Mouse (Mus musculus) E14TG2a.4 (cell line): ENCODE results near the gene Sh3gl3.
A peak's percentile ranks its signal among the peaks of the same experiment; 100 is the strongest.
"Not testable (repeated sequence)": the region's sequence is repeated elsewhere in the genome, so short reads cannot be mapped to it uniquely, and the experiment has no call there.

ENCODE experiments used
- H3K27me3 ChIP-seq: 2 replicates; pipeline ENCODE4 v1.6.1; 2014; ENCODE audit warnings: low read length, control low read depth; ENCODE audit not compliant: insufficient read depth
- H3K36me3 ChIP-seq: 2 replicates; pipeline ENCODE4 v1.6.1; 2014; ENCODE audit warnings: low read length, control low read depth; ENCODE audit not compliant: insufficient read depth
- H3K4me1 ChIP-seq: replicated peaks from 2 replicates; pipeline ENCODE4 v1.6.1; 2014; ENCODE audit warnings: low read depth, low read length, control low read depth
- H3K4me3 ChIP-seq: replicated peaks from 2 replicates; pipeline ENCODE4 v1.5.1; 2014; ENCODE audit warnings: mild to moderate bottlenecking, low read length
- H3K9me3 ChIP-seq: 2 replicates; pipeline ENCODE4 v1.6.1; 2014; ENCODE audit warnings: low read length, control low read depth
- CTCF ChIP-seq: conservative IDR thresholded peaks from 2 replicates; pipeline ENCODE4 v1.5.1; 2014; ENCODE audit warnings: low read length
- NANOG ChIP-seq: IDR thresholded peaks from 2 replicates; pipeline ENCODE4 v1.6.1; 2014; ENCODE audit warnings: borderline replicate concordance, low read length, mixed read lengths
- POU5F1 ChIP-seq: IDR thresholded peaks from 2 replicates; pipeline ENCODE4 v1.6.1; 2014; ENCODE audit warnings: low read length, borderline replicate concordance

Sh3gl3 gene

DNA sequence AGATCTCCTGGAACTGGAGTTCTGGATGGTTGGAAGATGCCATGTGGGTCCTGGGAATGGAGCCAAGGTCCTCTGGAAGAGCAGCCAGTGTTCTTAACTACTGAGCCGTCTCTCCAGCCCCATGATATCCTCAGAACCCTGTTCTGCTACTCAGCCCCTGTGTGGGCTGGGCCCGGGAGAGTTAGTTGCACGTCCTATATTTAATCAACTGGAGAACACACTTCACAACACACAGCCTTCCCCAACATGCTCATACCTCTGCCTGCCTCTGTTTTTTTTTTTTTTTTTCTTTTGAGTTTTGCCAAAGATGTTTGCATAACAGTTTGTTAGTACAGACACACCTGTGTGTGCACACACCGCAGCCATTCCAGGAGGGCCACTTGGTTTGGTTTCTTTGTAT is 91.7 kb downstream of the Sh3gl3 start:
- H3K4me1 ChIP-seq = peaks cover 27% of the 10 kb centered on the region
- no peak for TF ChIP-seq POU5F1
- no peaks in the 10 kb centered on the region for H3K27me3 ChIP-seq
- no peaks in the 10 kb centered on the region for H3K9me3 ChIP-seq
- no peaks in the 10 kb centered on the region for H3K36me3 ChIP-seq
- H3K4me3 ChIP-seq = 0 out of 2 replicates have a peak overlapping the region, but pooled peaks have one; percentile 72

DNA sequence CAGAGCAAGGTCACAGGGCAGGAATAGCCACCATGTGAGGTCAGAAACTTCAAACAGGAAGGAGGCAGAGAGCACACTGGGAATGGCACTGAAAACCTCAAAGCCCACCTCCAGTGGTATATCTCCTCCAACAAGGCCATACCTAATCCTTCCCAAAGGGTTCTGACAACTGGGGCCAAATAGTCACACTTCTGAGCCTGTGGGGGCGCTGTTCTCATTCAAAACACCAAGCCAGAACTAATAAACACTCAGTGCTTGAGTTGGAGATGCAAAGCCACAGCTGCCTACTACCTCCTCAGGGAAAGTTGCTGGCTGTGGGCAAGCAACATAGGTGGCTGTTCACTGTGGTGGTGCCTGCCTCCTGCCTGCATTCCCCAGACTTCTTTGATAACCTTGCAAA is 96.3 kb downstream of the Sh3gl3 start:
- peak; percentile 71 for TF ChIP-seq CTCF
- TF ChIP-seq POU5F1 = no peak
- no peak for TF ChIP-seq NANOG
- H3K36me3 ChIP-seq = no peaks in the 10 kb centered on the region
- H3K4me3 ChIP-seq = no peak overlapping the region
- H3K27me3 ChIP-seq = no peaks in the 10 kb centered on the region
- 0 out of 2 replicates have a peak, but pooled peaks cover 5% of the 10 kb centered on the region for H3K4me1 ChIP-seq
- H3K9me3 ChIP-seq = no peaks in the 10 kb centered on the region

DNA sequence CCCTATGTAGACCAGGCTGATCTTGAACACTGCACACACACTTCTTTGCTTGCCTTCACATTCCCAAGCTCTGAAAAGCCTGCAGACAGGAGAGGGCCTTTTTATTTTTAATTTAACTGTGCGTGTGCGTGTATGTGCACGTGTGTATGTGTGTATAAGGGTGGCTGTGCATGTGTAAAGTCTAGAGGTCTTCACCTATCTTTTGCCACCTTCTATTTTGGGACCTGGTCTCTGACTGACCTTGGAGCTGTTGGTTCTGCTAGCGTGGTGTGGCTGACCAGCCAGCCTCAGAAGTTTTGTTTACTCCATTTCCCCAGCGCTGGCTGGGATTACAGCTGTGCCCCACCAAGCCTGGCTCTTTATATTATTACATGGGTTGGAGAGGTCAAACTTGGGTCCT is 98.1 kb downstream of the Sh3gl3 start:
- Histone ChIP-seq H3K27me3 (no peaks in the 10 kb centered on the region), H3K9me3 (no peaks in the 10 kb centered on the region), H3K36me3 (no peaks in the 10 kb centered on the region), H3K4me3 (no peak overlapping the region), H3K4me1 (peaks cover 13% of the 10 kb centered on the region)
- TF ChIP-seq CTCF = no peak
- TF ChIP-seq NANOG = no peak
- no peak for TF ChIP-seq POU5F1

GRCm38 (mm10) chr7:82272875-82273274 is 99.2 kb downstream of the Sh3gl3 start:
- TF ChIP-seq CTCF = peak; percentile 62
- H3K4me1 ChIP-seq = peaks cover 13% of the 10 kb centered on the region
- H3K27me3 ChIP-seq, H3K4me3 ChIP-seq, H3K9me3 ChIP-seq, H3K36me3 ChIP-seq: not testable (repeated sequence)

DNA sequence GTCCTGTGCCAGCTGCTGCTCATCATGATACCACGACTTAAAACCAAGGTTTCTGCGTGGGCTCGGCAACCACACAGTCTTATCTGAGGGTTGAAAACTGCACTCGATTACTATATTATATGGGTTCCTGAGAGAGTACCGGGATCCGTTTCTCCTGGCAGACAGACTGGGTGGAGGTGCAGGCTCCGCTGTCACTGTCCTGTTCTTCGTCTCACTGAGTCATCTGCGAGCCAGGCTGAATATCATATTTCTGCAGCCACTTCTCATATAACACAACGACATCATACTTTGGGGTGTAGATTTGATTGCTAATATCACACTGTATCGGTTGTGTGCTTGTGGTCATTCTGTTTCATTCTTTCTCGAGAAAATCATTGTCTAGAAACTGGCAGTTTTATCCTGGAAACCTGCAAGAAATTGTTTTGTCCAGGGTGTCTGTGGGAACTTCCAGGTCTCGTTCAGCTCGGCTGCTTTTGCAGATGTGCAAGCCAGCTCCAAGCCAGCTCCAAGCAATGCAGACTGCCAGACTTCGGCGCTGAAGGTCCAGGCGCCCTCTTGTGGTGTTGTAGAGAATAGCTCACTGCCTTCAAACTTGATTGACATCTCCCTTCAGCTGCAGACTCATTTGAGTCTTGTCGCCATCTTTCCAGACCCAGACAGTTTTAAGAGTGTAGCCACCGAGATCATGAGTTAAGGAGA is 100.5 kb downstream of the Sh3gl3 start:
- H3K36me3 ChIP-seq = no peaks in the 10 kb centered on the region
- no peaks in the 10 kb centered on the region for H3K27me3 ChIP-seq
- no peaks in the 10 kb centered on the region for H3K9me3 ChIP-seq
- peaks cover 13% of the 10 kb centered on the region for H3K4me1 ChIP-seq
- peak; percentile 87 for TF ChIP-seq CTCF
- no peak for TF ChIP-seq POU5F1
- H3K4me3 ChIP-seq = no peak overlapping the region

GRCm38 (mm10) chr7:82274975-82275374 is 101.3 kb downstream of the Sh3gl3 start:
- H3K36me3 ChIP-seq = no peaks in the 10 kb centered on the region
- no peaks in the 10 kb centered on the region for H3K9me3 ChIP-seq
- TF ChIP-seq POU5F1 = no peak
- TF ChIP-seq NANOG = no peak
- no peak for TF ChIP-seq CTCF
- no peaks in the 10 kb centered on the region for H3K27me3 ChIP-seq
- no peak overlapping the region for H3K4me3 ChIP-seq
- H3K4me1 ChIP-seq = peaks cover 13% of the 10 kb centered on the region

DNA sequence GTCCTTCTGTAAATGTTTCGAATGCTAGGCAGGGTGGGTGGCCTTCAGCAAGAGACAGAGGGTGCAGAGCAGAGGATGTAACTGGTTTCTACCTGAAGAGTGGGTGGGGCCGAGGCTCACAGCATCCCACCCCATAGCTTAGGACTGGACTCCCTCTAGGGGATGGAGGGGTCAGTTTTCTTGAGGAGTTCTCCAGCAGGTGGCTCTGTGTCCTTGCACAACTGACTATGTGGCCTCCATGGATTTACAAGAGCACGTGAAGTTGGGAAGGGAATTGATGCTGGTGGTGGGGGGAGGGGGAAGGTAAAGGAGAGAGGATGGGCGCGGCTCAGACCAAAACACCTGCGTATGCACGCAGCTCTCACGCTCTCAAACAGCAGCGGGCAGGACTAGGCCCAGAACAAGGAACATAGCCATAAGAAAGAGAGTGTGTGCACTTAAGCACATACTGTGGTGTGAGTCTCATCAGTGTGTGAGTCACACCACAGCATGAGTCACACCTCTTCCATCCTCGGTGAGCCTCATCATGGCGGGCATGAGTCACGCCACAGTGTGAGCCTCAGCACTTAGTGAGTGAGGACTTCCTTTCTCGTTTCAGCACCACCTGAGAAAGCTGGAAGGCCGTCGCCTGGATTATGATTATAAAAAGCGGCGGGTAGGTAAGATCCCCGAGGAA is 102.0 kb downstream of the Sh3gl3 start:
- no peaks in the 10 kb centered on the region for H3K36me3 ChIP-seq
- H3K4me1 ChIP-seq = peaks cover 7% of the 10 kb centered on the region
- H3K9me3 ChIP-seq = no peaks in the 10 kb centered on the region
- no peak overlapping the region for H3K4me3 ChIP-seq
- no peaks in the 10 kb centered on the region for H3K27me3 ChIP-seq
- TF ChIP-seq POU5F1 = no peak
- no peak for TF ChIP-seq NANOG
- no peak for TF ChIP-seq CTCF

- Histone ChIP-seq H3K36me3 (no peaks in the 10 kb centered on the region), H3K4me1 (no peaks in the 10 kb centered on the region), H3K4me3 (no peak overlapping the region), H3K27me3 (no peaks in the 10 kb centered on the region), H3K9me3 (no peaks in the 10 kb centered on the region)
- TF ChIP-seq CTCF (no peak), POU5F1 (no peak), NANOG (no peak)
Measured at GRCm38 (mm10) chr7:82282011-82282410, 108.4 kb downstream of the Sh3gl3 start.

GRCm38 (mm10) chr7:82282464-82282863 is 108.8 kb downstream of the Sh3gl3 start:
- no peak for TF ChIP-seq CTCF
- TF ChIP-seq POU5F1 = no peak
- TF ChIP-seq NANOG = no peak
- no peaks in the 10 kb centered on the region for H3K4me1 ChIP-seq
- no peaks in the 10 kb centered on the region for H3K27me3 ChIP-seq
- H3K9me3 ChIP-seq = no peaks in the 10 kb centered on the region
- H3K36me3 ChIP-seq = no peaks in the 10 kb centered on the region
- no peak overlapping the region for H3K4me3 ChIP-seq
